Mouse (Mus musculus): ENCODE measurements around the gene Rab33a. TPM values are rescaled to one million over a fixed set of nuclear protein-coding genes. Genes with fewer than 3 reads are reported as not detected.

Gene Rab33a
- 88.9 and 96.7 TPM in 2 replicates for polyA plus RNA-seq (2015; fragmentation: Nextera tagmentation; extraction: Ambion mirVana)

DNA sequence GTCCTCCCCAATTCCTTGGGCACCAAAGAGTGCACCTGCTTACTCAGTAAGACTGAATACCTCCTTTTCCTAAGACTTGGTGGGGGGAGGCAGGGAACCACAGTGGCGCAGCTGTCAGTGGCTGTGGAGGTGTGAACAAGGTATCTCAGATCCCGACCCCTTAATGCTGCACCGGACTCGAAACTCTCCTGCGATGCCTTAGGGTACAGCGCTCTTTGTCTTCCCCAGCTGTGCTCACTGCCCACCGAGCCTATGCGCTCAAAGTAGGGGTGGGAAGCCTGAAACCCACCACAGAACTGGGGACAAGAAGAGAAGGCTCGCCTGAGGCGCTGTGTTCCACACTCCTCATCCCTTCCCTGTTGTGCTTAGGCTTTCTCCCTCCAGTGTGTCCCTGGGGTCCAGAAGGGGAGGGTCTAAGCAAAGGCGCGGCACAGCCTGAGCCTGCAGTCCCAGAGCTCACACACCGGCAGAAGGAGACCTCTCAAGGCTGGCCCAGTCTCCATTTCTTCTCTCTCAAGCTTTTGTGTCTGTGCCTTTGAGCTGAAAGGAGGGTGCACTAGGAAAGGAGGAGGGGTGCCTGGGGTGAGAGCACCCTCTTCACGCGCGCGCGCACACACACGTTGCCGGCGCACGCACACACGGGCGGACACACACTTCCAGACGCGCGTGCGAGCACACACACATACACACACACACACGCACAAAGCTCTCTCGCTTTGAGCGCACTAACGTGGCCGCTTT lies at the start of gene Rab33a:
TSS of gene Rab33a (plus strand) at position 478 of the 741 bp plus-strand sequence.
- H3K27ac ChIP-seq (replicated peaks): peak within 1 kb of the TSS; percentile 95
- WGBS: 18% methylated on average over 33 of the region's 33 CpGs
- no peaks in the 10 kb centered on the region for H3K27me3 ChIP-seq
- no peaks in the 10 kb centered on the region for H3K9me3 ChIP-seq
- H3K4me3 ChIP-seq: peak within 1 kb of the TSS; percentile 56
- H3K36me3 ChIP-seq: no peaks in the 10 kb centered on the region
- H3K9ac ChIP-seq: peak within 1 kb of the TSS; percentile 63
- ATAC-seq (ENCODE audit: low FRiP score, low read depth): peak; percentile 72
- H3K4me1 ChIP-seq (replicated peaks): peaks cover 27% of the 10 kb centered on the region
- H3K4me2 ChIP-seq: peak within 1 kb of the TSS; percentile 74

DNA sequence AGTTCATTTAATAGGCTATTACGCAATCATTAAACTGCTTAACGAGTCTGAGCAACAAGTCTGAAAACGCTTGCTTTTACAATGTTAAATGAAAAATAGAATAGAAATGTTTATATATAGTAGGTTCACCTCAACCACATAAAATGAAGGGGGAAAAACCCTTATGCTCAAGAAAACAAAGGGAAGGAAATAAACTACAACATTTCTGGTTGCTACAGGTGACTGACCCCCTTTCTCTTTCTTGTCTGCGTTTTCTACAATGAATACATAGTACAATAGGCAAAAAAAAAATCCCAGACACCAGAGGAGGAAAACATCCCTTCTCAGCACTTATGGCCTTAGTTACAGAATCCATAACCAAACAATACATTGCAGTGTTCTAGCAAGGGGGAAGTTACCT lies 38.0 kb upstream of the Rab33a start:
- Histone ChIP-seq H3K9ac (no peak overlapping the region), H3K27me3 (no peaks in the 10 kb centered on the region), H3K36me3 (peaks cover 14% of the 10 kb centered on the region), H3K27ac (replicated peaks) (no peak overlapping the region), H3K4me1 (replicated peaks) (no peaks in the 10 kb centered on the region), H3K9me3 (no peaks in the 10 kb centered on the region), H3K4me3 (no peak overlapping the region), H3K4me2 (no peak overlapping the region)
- ATAC-seq (ENCODE audit: low FRiP score, low read depth): no peak
- 91% methylated on average over 4 of the region's 4 CpGs for WGBS

- no peak overlapping the region for H3K9ac ChIP-seq
- H3K36me3 ChIP-seq: peaks cover 14% of the 10 kb centered on the region
- no peaks in the 10 kb centered on the region for H3K27me3 ChIP-seq
- H3K4me1 ChIP-seq (replicated peaks): no peaks in the 10 kb centered on the region
- no peak overlapping the region for H3K4me3 ChIP-seq
- H3K9me3 ChIP-seq: no peaks in the 10 kb centered on the region
- no peak overlapping the region for H3K4me2 ChIP-seq
- H3K27ac ChIP-seq (replicated peaks): no peak overlapping the region
- WGBS: 93% methylated on average over 7 of the region's 7 CpGs
- ATAC-seq (ENCODE audit: low FRiP score, low read depth): no peak
Measured at GRCm38 (mm10) chrX:48481687-48482086, 37.4 kb upstream of the Rab33a start.

DNA sequence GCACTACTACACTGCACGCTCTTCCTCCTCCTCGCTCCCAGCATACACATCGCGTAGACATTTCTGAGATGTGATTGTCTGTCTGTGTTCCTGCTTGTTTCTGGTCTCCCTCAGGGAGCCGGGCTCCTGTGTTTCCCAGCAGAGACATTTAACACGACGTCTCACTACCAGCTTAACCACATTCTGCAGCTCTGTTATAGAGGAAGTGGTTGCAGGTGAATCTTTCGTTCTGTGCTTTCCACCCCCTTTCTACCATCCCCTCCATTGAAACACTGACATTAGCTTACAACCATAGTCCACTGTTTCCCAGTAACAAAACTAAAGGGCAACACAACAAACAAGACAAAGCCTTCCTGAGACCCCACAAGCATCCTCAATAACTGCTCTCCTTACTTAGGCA lies 25.3 kb upstream of the Rab33a start:
- Histone ChIP-seq H3K4me2 (no peak overlapping the region), H3K4me3 (no peak overlapping the region), H3K36me3 (0 out of 2 replicates have a peak, but pooled peaks cover 3% of the 10 kb centered on the region), H3K9me3 (no peaks in the 10 kb centered on the region), H3K27me3 (no peaks in the 10 kb centered on the region), H3K27ac (replicated peaks) (no peak overlapping the region), H3K9ac (no peak overlapping the region), H3K4me1 (replicated peaks) (no peaks in the 10 kb centered on the region)
- 96% methylated on average over 8 of the region's 8 CpGs for WGBS
- no peak for ATAC-seq (ENCODE audit: low FRiP score, low read depth)

- peak; percentile 99 for ATAC-seq (ENCODE audit: low FRiP score, low read depth)
- Histone ChIP-seq H3K9ac (peak within 1 kb of the TSS; percentile 49), H3K27me3 (no peaks in the 10 kb centered on the region), H3K4me1 (replicated peaks) (peaks cover 13% of the 10 kb centered on the region), H3K36me3 (no peaks in the 10 kb centered on the region), H3K27ac (replicated peaks) (peak within 1 kb of the TSS; percentile 50; the same call in 1 of the 2 replicates), H3K4me2 (peak within 1 kb of the TSS; percentile 63), H3K9me3 (no peaks in the 10 kb centered on the region), H3K4me3 (peak within 1 kb of the TSS; percentile 55)
- WGBS: 21% methylated on average over 44 of the region's 45 CpGs
Measured at GRCm38 (mm10) chrX:48513166-48513807, 5.8 kb upstream of the Rab33a start, which contains the start of gene Aifm1. Gene Aifm1 (minus strand): TSS chrX:48513563.

DNA sequence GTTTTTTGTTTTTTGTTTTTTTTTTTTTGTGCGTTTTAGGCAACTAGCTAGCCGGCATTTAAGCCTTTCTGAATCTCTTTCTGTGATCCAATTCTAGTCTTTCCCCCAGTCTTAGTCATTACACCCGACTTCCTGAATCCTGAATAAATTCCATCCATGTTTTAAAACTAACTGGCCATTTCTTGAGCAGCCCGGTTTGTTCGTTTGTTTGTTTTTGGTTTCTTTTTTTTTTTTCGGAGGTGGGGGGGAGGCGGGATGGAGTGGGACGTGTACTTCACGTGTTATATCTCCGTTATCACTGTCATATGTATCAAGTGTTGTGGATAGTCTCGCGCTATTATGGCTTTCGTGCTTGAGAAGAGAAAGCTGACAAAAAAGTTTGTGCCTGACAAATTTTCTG lies 5.3 kb upstream of the Rab33a start:
- peak overlapping the region; percentile 63 for H3K4me2 ChIP-seq
- H3K4me1 ChIP-seq (replicated peaks): peaks cover 13% of the 10 kb centered on the region
- WGBS: 21% methylated on average over 13 of the region's 13 CpGs
- no peaks in the 10 kb centered on the region for H3K9me3 ChIP-seq
- 0 out of 2 replicates have a peak overlapping the region, but pooled peaks have one; percentile 16 for H3K9ac ChIP-seq
- 0 out of 2 replicates have a peak overlapping the region, but pooled peaks have one; percentile 34 for H3K27ac ChIP-seq (replicated peaks)
- H3K4me3 ChIP-seq: peak overlapping the region; percentile 55
- H3K27me3 ChIP-seq: no peaks in the 10 kb centered on the region
- no peaks in the 10 kb centered on the region for H3K36me3 ChIP-seq
- ATAC-seq (ENCODE audit: low FRiP score, low read depth): no peak

- ATAC-seq (ENCODE audit: low FRiP score, low read depth): peak; percentile 96
- Histone ChIP-seq H3K27me3 (no peaks in the 10 kb centered on the region), H3K4me1 (replicated peaks) (peaks cover 24% of the 10 kb centered on the region), H3K4me3 (peak overlapping the region; percentile 56), H3K36me3 (no peaks in the 10 kb centered on the region), H3K4me2 (peak overlapping the region; percentile 74), H3K9ac (peak overlapping the region; percentile 63), H3K27ac (replicated peaks) (peak overlapping the region; percentile 95), H3K9me3 (no peaks in the 10 kb centered on the region)
- 39% methylated on average over 15 of the region's 15 CpGs for WGBS
Measured at GRCm38 (mm10) chrX:48518211-48518807, 776 bp upstream of the Rab33a start.

DNA sequence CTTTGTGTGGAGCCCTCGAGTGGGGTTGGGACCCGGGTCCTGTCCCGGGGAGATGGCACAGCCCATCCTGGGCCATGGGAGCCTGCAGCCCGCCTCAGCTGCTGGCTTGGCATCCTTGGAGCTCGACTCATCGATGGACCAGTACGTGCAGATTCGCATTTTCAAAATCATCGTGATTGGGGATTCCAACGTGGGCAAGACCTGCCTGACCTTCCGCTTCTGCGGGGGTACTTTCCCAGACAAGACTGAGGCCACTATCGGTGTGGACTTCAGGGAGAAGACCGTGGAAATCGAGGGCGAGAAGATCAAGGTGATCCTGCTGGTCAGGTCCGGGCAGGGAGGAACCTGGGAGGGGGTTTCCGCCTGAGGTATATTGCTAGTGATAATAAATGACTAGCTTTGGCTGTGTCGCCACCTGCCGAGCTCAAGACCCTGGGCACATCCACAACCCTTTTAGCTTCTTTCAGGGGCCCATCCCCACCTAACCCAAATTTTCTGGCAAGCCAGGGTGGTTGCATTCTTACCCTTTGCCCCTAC lies 532 bp downstream of the Rab33a start:
- WGBS: 23% methylated on average over 20 of the region's 20 CpGs
- peak overlapping the region; percentile 56 for H3K4me3 ChIP-seq
- H3K9ac ChIP-seq: peak overlapping the region; percentile 63
- H3K36me3 ChIP-seq: no peaks in the 10 kb centered on the region
- no peaks in the 10 kb centered on the region for H3K27me3 ChIP-seq
- ATAC-seq (ENCODE audit: low FRiP score, low read depth): peak; percentile 47; the same call in 1 of the 2 replicates
- peaks cover 22% of the 10 kb centered on the region for H3K4me1 ChIP-seq (replicated peaks)
- peak overlapping the region; percentile 74 for H3K4me2 ChIP-seq
- peak overlapping the region; percentile 95 for H3K27ac ChIP-seq (replicated peaks)
- no peaks in the 10 kb centered on the region for H3K9me3 ChIP-seq

GRCm38 (mm10) chrX:48521651-48522050 lies 2.6 kb downstream of the Rab33a start:
- no peaks in the 10 kb centered on the region for H3K36me3 ChIP-seq
- H3K4me1 ChIP-seq (replicated peaks): peaks cover 22% of the 10 kb centered on the region
- H3K27ac ChIP-seq (replicated peaks): no peak overlapping the region
- no peak overlapping the region for H3K9ac ChIP-seq
- peak overlapping the region; percentile 56 for H3K4me3 ChIP-seq
- H3K9me3 ChIP-seq: no peaks in the 10 kb centered on the region
- WGBS: 82% methylated on average over 3 of the region's 3 CpGs
- no peak for ATAC-seq (ENCODE audit: low FRiP score, low read depth)
- no peaks in the 10 kb centered on the region for H3K27me3 ChIP-seq
- H3K4me2 ChIP-seq: peak overlapping the region; percentile 74

GRCm38 (mm10) chrX:48523512-48523911 lies 4.4 kb downstream of the Rab33a start:
- Histone ChIP-seq H3K27me3 (no peaks in the 10 kb centered on the region), H3K9me3 (no peaks in the 10 kb centered on the region), H3K27ac (replicated peaks) (no peak overlapping the region), H3K9ac (no peak overlapping the region), H3K36me3 (no peaks in the 10 kb centered on the region), H3K4me1 (replicated peaks) (peaks cover 22% of the 10 kb centered on the region), H3K4me3 (peak overlapping the region; percentile 5; the same call in 1 of the 2 replicates), H3K4me2 (peak overlapping the region; percentile 74)
- ATAC-seq (ENCODE audit: low FRiP score, low read depth): no peak
- WGBS: 62% methylated on average over 3 of the region's 3 CpGs

DNA sequence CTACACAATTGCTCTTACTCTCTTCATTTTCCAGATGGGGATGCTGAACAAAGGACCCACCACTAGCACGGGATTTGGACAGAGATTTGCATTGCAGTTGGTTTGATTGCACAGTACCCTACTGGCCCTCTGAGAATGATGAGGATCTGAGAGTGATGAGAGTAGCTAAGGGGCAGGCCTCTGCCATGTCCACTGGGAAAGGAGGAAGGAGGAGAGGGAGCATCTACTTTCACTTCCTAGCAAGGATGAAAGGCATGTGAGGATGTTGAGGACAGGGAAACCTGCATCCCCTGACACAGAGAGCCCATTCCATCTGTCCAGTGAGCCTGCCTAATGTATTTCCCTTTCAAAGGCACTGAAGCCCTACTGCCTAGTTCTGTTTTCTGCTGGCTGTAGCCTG lies 6.2 kb downstream of the Rab33a start:
- 70% methylated on average over 1 of the region's 1 CpGs for WGBS
- Histone ChIP-seq H3K27me3 (no peaks in the 10 kb centered on the region), H3K4me3 (no peak overlapping the region), H3K4me1 (replicated peaks) (peaks cover 22% of the 10 kb centered on the region), H3K9me3 (no peaks in the 10 kb centered on the region), H3K27ac (replicated peaks) (no peak overlapping the region), H3K36me3 (no peaks in the 10 kb centered on the region), H3K9ac (no peak overlapping the region), H3K4me2 (no peak overlapping the region)
- no peak for ATAC-seq (ENCODE audit: low FRiP score, low read depth)

DNA sequence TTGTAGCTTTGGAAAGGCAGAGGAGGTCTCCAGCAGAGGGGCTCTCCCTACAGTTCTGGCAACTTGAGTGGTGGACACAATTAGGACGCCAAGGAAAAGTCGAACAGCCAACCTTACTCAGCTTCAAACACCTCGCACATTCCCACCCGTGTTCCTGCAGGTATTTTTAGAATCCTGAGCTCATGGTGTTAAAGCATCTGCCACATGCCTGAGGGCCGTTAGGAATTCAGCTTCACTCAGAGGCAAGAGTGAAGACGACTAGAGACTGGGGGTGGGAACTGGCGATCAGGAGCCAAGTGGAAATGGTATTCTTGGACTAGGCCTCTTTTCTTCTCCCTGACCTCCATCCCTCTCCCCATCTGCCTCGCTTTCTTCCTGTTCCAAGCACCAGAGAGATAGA lies 6.8 kb downstream of the Rab33a start:
- Histone ChIP-seq H3K9ac (no peak overlapping the region), H3K9me3 (no peaks in the 10 kb centered on the region), H3K27ac (replicated peaks) (no peak overlapping the region), H3K4me3 (no peak overlapping the region), H3K4me1 (replicated peaks) (peaks cover 22% of the 10 kb centered on the region), H3K36me3 (no peaks in the 10 kb centered on the region), H3K4me2 (no peak overlapping the region), H3K27me3 (no peaks in the 10 kb centered on the region)
- ATAC-seq (ENCODE audit: low FRiP score, low read depth): no peak
- 71% methylated on average over 8 of the region's 8 CpGs for WGBS

All from hindbrain, embryonic 15.5 days (tissue).